Mouse (Mus musculus) megakaryocyte progenitor cell, adult 5-6 weeks (primary cell): ENCODE data around the gene Plin1. TPM values are rescaled to one million over a fixed set of nuclear protein-coding genes. Genes with fewer than 3 reads are reported as not detected.

Experiments used
- ATAC-seq: replicated peaks from 2 replicates; pipeline ENCODE4 v1.8.0; 2016; ENCODE audit warnings: mild to moderate bottlenecking, moderate TSS enrichment, inconsistent platforms; ENCODE audit not compliant: poor library complexity
- total RNA-seq, 2 experiments: library from RNA; stranded (forward) in 1 of 2; stranded (reverse) in 1 of 2; fragments of 157-497, 149-512 nt in 1 of 2; fragments of 200-1000 nt in 1 of 2; gene quantifications; 2 replicates each; pipeline versions ENCODE4 v1.2.3 to v1.2.4; 2015 to 2017

Gene Plin1
- total RNA-seq, 2 experiments from 2014 or later, result not detected

DNA sequence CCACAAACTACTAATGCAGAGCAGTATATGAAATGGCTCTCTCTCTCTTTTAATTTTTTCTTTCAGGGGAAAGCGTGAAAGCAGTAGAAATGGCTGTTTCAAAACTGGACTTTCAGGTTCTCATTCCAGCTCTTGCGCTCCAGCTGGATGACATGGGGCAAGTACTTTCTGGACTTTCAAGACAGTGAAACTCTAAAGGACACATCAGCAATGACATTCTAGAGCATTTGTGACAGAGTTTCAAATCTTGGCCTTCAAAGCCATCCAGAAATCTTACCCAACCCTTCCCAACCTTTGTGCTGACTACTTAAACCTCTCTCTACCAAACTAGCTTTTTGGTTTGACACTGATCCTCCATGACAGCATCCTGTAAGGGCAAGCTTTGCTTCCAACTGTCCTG lies 6.2 kb upstream of the Plin1 start:
- ATAC-seq, result no peak

DNA sequence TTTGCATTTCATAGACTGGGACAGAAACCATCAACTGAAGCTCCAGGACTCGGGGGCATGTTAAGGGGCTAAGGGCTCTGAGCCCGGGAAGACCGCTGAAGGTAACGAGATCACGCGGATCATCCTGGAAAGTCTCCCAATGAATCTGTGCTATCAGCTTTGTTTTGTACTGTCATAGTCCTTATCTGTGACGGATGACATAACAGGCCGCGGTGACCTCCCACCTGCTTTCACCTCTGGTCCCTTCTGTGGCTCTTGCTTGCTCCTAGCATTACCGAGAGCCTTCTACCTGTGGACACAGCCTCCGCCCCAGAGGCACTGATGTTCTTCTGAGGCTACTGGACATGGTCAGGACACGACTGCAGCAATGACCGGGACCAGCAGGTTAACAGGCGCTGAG lies 3.8 kb upstream of the Plin1 start:
- no peak for ATAC-seq

DNA sequence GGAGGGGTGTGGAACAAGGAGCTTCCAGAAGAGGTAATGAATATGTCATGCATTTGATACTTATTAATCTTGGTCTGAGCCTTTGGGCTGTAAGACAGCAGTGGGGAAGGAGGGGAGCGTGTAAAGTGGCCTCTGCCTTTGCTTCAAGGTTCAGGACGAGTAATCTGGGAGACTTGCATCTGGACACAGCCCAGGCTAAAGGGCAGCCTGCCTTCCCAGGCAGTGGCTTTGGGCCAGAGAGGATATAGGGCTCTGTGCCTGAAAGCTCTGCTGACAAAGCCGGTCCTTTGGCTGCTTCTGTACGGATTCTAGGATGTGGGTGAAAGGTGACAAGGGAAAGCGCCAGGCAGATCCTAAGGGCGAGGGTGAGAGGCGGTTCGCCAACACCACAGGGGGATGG lies 1.9 kb upstream of the Plin1 start:
- no peak for ATAC-seq

DNA sequence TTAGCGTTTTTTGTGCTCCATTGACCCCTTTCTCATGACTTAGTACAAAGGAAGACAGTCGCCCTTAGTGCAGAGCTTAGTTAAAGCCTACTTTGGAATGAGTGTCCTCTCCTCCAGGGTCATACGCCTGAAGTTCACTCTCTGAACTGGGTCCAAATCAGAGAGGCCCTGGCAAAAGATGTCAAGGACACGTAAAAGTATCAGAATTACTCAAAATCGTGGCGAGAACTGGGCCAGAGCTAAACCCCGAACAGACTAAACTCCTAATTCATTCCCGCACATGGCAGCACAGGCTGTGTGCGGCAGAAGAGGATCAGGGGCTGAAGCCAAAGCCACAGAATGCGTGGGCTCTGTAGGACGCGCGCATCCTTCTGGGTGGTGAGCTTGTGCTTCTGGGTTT lies 1.3 kb downstream of the Plin1 start:
- ATAC-seq, result no peak

DNA sequence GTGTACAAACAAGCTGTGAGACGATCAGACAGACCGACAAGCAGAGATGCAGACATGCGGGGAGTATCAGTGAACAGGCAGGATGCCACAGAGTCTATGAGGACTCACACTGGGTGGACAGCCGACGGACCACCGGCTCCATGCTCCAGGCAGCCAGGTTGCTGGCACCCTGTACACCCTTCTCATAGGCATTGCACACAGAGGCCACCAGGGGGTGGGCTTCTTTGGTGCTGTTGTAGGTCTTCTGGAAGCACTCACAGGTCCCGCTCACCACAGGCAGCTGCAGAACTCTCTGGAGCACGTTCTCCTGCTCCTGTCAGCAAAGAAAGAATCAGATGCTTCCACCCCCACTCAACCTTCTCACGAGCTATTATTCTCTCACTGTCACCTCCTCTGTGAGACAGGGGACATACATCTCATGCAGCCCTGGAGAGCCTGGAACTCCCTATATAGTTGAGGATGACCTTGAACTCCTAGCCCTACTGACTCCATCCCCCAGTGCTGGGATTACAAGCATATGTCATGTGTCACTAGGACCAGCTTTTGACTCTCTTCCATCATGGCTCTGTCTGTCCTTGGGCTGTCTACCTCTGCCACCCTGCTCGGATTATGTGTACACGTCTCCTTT lies 2.8 kb downstream of the Plin1 start:
- ATAC-seq, result peak; percentile 42

DNA sequence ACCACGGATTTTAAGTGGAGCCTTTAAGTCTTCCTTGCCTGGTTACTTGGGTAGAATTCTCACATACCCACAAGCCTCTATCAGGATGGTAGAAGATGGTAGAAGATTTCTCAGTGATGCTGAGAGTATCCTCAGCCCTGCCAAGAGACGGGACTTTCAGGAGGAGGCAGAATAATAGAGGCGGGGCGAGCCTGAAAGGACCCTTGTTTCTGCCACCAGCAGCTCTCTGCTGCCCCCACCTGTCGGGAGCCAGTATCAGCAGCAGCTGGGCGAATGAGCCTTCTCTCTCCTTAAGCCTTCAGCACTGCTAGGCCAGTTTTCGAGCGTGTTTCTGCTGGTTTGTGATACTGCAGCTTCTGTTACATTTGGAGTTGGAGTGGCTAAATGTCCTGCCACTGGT lies 3.5 kb downstream of the Plin1 start:
- peak; percentile 71 for ATAC-seq

DNA sequence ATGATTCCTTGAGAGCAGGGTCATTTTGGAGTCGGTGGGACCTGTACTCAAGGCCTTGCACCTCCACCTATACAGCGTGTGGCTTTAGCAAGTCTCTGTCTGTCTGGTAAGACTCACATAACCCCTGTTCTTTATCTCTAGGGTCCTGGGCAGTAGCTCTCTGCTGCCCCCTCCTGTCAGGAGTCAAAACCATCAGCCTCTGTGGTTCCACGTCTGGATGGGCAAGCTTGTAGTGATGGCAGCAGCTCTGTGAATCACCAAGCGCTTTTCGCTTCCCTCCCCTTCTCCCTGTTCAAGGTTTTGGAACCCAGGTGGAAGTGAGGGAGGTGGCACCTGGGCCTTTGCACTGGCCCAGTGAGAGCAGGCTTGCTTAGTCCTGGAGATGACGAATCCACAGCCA lies 4.5 kb downstream of the Plin1 start:
- peak; percentile 71 for ATAC-seq

DNA sequence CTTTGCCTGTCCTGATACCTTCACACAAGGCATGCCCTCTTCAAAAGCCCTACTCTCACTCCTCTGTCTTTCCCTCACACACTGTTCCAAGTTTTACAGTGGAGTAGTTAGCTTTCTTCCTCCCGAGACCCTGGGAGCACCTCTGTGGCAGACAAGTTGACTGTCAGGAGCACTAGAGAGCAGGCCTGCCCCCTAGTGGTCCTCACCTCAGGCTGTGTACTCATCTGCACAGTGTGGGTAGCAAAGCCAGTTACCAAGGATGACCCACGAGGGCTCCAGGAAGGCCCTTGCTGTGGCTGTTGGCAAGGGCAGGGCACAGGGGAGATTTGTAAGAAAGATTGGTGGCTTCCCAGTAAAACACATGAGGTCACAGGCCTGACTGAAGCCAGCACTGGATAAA lies 5.6 kb downstream of the Plin1 start:
- ATAC-seq, result peak; percentile 73

DNA sequence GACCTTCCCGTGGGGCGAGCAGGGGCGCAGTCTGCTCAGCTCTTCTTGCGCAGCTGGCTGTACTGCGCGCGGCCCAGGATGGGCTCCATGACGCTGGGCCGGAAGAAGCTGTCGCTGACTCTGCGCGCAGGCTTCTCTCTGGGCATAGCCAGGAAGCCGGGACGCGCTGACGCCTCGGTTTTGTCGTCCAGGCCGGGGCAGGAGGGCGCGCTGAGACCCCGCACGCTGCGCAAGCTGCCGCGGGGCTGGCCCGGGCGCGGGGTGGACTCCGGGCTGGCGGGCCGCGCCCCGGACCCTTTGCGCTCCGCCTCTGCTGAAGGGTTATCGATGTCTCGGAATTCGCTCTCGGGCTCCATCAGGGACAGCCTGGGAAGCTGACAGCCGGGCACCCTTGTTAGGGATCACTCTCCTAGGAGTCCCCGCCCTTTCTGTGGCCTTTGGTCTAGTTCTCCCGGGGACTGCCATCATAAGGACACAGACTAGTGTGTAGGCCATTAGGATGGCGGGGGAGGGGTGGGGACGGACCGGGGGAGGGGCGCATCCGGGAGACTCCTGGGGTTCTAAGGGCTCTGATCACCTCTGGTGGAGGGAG lies 11.2 kb downstream of the Plin1 start:
- peak; percentile 71 for ATAC-seq

DNA sequence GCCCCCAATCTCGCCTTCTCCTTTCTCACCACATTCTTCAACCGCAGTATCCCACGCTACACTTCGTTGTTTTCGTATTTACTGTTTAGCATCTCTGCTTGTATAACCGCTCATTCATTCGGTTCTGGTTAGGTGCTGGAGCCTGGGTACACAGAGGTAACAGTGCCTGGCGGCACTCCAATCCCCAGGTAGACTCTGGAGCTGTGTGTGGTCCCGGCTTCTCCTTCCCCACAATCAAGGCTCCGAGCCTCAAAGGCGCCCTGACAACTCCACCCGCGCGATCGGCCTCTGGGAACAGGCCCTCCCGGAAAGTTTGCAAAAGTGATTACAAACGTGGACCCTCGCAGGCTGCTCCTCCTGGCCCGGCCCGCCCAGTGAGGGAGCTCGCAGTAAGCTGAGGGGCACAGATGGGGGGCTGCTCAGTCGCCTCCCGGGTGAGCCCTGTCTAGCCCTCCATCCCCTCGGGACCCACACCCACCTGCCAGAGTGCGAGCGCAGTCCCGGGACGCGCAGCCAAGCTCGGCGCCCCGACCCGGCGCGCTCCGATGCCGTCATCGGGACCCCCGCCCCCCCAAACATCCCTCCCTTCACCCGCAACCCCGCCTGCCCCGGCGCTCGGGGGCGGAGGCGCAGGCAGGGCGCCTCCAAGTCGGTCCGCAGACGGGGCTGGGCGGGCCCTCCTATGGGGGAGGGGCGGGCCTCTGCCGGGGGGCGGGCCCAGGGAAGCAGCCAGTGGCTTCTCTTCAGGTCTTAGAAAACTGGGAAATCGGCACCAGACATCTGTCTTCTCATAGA lies 17.3 kb downstream of the Plin1 start, which contains the start of gene Kif7:
Kif7 (minus strand) TSS at position 534 of the 795 bp plus-strand sequence.
- peak; percentile 84 for ATAC-seq

DNA sequence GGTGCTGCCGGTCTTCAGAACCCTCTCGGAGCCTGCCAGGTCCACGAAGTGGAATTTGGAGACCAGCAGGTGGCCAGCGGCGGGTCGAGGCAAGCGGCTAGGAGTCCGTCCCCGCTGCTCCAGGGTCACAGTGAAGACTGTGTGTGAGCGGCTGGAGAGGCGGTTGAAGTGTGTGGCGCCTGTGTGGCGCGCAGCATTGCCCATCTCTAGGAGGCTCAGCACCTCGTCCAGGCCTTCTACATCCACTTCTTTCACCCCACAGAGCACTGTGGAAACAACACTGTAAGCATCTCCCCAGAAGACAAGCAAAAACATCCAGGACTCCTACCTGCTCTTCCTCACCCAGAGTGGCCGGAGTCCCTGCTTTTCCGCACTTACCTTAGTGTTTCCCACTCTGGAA lies 21.9 kb downstream of the Plin1 start:
- no peak for ATAC-seq

DNA sequence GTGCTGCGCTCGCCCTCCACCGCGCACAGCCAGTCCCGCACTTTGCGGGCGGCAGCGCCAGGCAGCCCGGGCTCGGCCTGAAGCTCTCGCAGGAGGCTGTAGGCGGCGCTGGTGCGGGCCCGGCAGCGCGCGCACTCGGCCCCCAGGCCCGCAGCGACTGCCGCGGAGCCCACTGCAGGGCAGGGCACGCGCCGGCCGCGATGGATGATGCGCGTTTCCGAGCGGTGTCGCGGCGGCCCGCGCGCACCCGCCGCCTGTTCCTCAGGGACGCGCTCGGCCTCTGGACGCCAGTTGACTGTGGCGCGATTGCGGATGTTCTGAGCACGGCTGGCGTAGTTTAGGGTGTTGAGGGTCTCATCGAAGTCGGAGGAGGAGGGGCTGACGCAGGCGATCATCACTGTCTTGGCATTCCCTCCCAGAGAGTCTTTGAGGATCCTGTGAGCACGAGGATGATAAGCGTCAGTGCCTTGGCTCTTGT lies 22.5 kb downstream of the Plin1 start:
- ATAC-seq, result peak; percentile 67

DNA sequence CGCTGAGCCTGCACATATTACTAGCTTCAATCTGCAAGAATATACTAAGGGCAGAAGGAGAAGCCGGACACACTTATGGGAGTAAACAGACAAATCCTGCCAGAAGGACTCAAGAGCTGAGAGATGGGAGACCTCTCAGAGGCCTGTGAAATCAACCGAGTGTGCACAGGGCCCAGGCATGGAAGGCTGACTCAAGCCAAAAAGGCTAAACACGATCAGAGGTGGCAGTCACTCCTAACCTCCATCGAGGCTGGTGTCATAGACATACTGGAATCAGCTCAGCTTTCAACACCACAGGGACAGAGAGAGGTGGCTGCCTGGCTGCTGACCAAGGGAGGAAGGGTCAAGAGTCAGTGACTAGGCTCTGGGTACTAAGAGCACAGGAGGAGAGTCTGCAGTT lies 27.5 kb downstream of the Plin1 start:
- no peak for ATAC-seq

DNA sequence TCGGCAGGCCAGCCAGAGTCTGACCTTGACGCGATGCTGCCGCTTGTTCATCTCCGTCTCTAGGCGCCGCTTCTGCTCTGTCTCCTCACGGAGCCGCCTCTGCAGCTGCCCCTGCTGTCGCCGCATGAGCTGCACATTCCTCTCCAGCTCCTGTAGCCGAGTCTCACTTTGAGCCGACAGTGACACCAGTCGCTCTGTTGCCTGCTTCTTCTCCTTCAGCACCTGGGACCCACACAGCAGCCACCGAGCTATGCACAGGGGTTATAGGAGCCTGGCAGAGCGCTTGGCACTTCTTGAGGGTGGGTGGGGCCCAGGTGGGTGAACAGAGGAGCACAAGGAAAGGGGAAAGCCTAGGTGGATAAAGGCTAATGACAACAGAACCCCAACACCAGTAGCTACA lies 29.9 kb downstream of the Plin1 start:
- no peak for ATAC-seq

DNA sequence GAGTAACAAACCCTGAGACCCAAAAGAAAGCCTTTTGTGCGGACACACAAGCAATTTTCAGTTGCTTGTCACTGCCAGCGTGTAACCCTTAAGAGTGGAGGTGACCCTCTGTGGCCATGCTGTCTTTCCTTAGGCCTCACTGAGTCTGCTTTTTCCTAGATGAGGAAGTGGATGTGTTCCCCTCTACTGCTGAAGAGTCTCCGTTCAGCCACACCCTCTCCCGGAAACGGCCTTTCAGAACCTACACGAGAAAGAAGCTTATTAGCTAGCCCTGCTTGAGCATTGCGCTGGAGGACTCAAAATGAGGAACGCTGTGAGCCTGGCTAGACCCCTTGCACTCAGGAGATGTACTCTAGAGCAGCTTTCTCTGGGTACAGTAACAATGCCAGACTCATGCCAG lies 36.2 kb downstream of the Plin1 start:
- ATAC-seq, result no peak

DNA sequence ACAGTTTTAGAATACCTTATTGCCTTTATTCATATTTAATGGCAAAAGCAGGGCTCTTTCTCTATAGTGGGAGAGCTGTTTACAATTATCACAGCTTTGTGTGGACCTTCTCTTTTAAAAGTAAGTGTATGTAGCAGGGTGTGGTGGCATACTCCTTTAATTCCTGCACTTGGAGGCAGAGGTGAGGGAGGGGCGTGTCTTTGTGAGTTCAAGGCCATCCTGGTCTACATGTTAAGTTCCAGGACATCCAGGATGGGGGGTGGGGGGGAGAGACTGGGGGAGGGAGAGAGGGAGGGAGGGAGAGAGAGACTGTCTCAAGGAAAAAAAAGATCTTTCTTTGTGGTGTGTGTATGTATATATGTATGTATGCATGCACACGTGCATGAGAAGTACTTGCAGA lies 52.5 kb downstream of the Plin1 start:
- ATAC-seq, result no peak

DNA sequence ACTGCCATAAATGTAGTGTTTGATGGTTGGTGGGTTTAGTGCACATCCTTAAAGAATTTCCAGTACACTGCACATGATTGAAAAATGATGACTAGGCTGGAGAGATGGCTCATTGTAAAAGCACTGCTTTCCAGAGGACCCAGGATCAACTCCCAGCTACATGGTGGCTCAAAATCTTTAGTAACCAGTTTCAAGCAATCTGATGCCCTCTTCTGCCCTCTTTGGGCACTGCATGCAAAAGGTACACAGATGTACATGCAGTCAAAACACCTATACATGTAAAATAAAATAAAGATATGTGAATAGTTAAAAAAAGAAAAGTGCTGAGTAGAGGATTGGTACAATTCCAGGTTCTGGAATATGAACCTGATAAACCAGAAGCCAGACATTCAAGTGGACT lies 53.5 kb downstream of the Plin1 start:
- peak; percentile 57; the same call in 1 of the 2 replicates for ATAC-seq

DNA sequence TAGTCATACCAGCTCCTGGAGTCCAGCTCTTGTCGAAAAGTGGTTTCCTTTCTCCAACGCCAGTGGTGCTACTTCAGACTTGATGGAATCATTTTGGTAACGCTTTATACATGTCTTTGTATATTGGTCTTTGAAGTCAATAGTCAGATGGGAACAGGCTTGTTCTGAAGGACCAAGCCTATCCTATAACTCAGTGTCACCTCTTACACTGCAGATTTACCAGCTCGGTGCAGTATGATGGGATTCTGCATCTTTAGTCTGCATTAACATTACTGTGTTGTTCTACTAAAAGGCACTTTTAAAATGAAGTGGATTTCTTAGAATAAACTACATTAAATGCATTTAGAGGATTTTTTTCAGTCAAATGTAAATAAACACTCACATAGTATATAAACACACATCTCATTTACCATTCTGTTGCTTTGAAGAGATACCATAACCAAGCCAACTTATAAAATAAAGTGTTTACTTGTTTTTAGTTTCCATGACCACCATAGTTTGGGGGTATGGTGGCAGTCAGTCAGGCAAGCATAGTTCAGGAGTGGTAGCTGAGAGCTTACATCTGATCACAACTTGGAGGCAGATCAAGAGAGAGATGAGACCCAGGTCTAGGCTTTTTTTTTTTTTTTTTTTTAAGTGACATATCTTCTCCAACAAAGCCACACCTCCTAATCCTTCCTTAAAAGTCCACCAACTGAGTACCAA lies 61.7 kb downstream of the Plin1 start:
- ATAC-seq, result no peak
